In genomic region chr5:133070141-133070540, GRCm38 (mm10) we compare ENCODE assay signal across 17 mouse cellular contexts.
"Had no signal": no experiment of that assay in that cellular context is flagged by ENCODE, and none has a peak within 500 bp of the region (broad histone marks: within the 10 kb centered on the region; RNA-seq: fewer than 3 reads in every experiment).

No protein-coding gene starts in this region.

- H3K9ac ChIP-seq: limb, embryonic 12.5 days; liver, embryonic 13.5 days; liver, postnatal 0 days; lung, embryonic 15.5 days; midbrain, embryonic 15.5 days; neural tube, embryonic 12.5 days; stomach, embryonic 15.5 days had no signal

- H3K36me3 ChIP-seq: limb, embryonic 12.5 days; liver, embryonic 13.5 days; lung, embryonic 15.5 days; midbrain, embryonic 15.5 days; neural tube, embryonic 12.5 days; stomach, embryonic 15.5 days had no signal

- H3K27me3 ChIP-seq: liver, embryonic 13.5 days; lung, embryonic 15.5 days; megakaryocyte, embryonic 14.5 days; midbrain, embryonic 15.5 days; neural tube, embryonic 12.5 days; stomach, embryonic 15.5 days had no signal

- H3K9me3 ChIP-seq: limb, embryonic 12.5 days; lung, embryonic 15.5 days; midbrain, embryonic 15.5 days; neural tube, embryonic 12.5 days; stomach, embryonic 15.5 days had no signal

- DNase-seq: kidney, postnatal 36 days; layer of hippocampus, adult 9-11 months; layer of hippocampus, postnatal 36 days; liver; liver, embryonic 13.5 days; liver, postnatal 0 days; lung, postnatal 14 days; thymus, postnatal 4 days had no signal

- H3K4me1 ChIP-seq: limb, embryonic 12.5 days; liver, embryonic 13.5 days; megakaryocyte, embryonic 14.5 days; midbrain, embryonic 15.5 days; neural tube, embryonic 12.5 days; stomach, embryonic 15.5 days had no signal

- H3K4me2 ChIP-seq: limb, embryonic 12.5 days; liver, embryonic 13.5 days; lung, embryonic 15.5 days; midbrain, embryonic 11.5 days; midbrain, embryonic 15.5 days; neural tube, embryonic 12.5 days; stomach, embryonic 15.5 days had no signal

- H3K27ac ChIP-seq: kidney, postnatal 0 days; limb, embryonic 12.5 days; liver, embryonic 13.5 days; lung, embryonic 15.5 days; macrophage; midbrain, embryonic 15.5 days; neural tube, embryonic 12.5 days; stomach, embryonic 15.5 days had no signal

- ATAC-seq: liver, postnatal 0 days; midbrain, embryonic 15.5 days had no signal

- H3K4me3 ChIP-seq: limb, embryonic 12.5 days; liver, embryonic 13.5 days; lung, embryonic 15.5 days; megakaryocyte, embryonic 14.5 days; midbrain, embryonic 15.5 days; neural tube, embryonic 12.5 days; stomach, embryonic 15.5 days had no signal
